Mouse (Mus musculus): ENCODE data around the gene Tsc2.

The Tsc2 gene

DNA sequence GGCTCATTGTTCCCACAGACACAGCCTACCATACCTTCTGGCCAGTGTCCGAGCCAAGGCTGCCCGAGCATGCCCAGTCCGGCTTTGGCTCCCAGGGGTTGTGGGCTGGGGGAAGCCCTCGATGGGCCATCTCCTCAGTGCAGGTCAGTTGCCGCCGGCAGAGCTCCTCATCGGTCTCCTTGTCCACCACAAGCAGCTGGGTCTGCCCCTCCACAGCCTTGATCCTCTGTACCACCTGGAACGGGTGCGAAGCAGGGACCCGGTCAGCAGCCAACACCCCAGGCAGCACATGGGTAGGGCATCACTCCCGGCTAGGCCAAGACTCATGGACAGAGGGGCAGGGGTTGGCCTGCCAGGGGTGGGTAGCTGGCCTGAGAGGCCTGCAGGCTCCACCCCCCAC is 15.1 kb upstream of the Tsc2 start:
- DNase-seq (ENCODE audit: extremely low spot score) = no peak

DNA sequence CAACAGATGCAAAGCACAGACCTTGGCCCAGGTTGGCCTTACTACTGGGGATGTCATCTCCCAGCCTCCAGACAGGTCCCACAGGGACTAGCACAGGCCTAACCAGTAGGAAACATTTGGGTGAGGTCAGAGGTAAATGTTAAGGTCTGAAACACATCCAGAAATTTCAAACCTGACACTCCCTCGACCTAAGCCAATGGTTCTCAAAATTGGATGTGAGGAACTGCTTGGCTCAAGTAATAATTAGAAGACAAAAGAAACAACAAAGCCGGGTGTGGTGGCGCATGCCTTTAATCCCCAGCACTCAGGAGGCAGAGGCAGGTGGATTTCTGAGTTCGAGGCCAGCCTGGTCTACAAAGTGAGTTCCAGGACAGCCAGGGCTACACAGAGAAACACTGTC is 14.0 kb upstream of the Tsc2 start:
- no peak for DNase-seq (ENCODE audit: extremely low spot score)

DNA sequence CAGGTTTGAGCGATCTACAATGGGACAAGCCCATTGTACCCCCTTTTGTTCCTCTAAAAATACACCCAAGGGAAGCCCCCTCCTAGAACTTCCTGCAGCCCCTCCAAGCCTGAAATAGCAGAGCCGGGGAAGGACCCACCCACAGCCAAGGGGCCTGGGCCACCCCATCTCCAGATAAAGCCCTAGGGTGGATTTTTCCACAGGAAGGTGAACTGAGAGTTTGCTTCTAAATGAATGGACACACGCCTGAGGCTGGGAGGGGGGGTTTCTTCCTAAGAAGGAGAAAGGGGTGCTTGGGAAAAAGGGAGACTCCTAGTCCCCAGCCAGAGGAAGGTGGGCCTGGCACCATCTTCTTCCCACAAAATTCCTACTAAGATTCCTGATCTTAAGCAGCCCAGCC is 13.5 kb upstream of the Tsc2 start:
- DNase-seq (ENCODE audit: extremely low spot score) = no peak

DNA sequence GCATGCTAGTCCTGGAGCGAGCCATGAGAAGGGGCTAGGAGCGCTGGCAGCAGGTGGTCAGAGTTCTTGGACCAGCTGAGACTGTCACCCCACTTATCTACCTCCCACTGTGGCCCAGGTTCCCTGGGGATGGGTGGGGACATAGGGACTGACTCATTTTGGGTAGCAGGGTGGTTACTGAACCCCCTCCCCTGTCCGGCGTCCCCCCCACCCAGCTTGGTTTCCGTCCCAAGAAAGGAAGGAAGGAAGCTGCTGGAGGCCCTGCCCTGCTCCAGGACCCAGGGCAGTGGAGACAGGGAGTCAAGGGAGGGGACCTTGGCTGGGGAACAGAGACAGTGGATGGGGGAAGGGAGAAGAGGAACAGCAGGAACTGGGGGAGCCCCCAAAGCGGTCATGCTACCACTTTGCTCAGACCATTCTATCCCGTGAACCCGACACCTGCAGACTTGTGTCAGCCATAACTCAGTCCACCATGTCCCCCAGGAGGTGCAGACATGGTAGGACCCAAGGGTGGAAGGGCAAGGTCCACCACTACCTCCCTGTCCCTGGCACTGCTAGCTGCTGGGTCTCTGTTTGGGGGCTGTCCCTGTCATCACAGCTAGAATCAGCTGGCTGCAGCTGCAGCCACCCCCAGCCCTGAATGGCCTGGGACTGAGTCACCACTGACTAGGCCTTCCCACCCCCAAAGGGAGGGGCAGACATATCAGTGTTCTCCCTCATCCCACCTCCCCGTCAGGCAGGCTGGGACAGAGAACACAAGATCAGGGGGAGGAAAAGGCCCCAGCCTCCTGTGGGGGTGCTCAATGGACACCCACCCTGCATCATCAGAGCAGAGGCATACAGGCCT is 12.7 kb upstream of the Tsc2 start:
- no peak for DNase-seq (ENCODE audit: extremely low spot score)

DNA sequence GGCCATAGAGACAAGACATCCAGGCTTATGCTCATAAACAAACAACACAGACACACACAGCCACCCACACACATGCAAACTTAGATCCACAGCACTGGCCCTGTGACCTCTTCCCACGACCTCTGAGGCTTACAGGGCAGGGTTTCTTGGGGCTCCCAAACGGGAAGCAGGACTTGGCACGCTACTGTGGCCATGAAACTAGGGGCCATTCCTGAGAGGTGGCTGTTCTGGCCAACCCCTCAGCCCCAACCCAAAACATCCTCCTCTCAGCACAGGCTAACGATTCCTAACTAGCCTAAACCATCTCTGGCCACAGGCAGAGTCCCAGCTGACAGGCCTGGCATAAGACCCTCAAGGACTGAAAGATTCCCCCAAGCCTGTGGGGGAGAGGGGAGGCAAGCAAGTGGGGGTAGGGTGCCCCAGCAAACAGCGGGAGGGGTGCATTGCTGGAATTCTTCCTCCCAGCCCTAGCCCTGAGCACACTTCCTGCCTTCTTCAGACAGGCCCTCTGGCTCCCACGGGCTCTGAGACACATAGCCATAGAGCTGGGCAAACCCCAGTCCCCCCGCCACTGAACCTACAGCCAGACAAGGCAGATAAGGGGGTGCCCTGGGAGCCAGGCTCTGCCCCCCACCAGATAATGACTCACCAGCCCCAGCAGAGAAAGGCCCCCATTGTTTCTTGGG is 11.7 kb upstream of the Tsc2 start:
- no peak for DNase-seq (ENCODE audit: extremely low spot score)

DNA sequence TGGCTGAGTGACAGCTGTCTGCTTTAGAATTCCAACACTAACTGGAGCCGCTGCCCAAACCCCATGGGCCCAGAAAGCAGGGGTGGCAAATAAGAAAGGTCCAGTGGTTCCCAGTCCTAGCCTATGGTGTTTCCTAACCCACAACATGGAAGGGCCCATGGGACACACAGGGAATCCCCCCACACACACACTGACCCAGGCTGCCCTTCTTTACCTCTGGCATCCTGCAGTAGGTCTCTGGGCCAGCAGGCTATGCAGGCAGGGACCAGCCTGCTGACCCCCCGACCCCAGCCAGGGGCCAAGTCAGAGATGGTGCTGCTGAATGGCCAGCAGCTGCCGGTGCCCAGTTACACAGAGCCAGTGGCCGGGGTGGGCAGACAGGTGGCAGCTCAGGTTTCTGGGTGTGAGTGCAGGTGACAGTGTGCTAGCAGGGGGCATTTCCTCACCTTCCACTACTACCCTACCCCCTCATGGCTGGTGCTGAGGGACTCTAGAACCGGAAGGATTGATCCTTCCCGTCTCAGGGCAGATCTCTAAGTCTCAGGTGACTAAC is 10.4 kb upstream of the Tsc2 start:
- no peak for DNase-seq (ENCODE audit: extremely low spot score)

DNA sequence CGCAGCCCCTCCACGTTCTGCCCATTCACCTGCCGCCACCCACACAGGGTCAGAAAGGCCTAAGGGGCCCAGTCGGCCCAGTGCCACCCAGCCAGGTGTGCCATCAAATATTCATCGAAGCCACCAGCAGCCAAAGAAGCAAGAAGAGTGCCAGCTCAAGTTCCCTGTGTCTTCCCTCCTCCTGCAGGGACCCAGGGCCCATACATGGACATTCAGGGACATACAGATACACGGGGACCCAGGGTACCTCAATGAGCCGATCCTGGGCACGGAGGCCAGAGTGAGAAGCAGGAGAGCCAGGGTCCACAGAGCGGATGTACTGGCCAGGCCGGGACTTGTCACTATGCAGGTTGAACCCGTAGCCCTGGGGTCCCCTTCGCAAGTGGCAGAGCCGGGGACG is 9.5 kb upstream of the Tsc2 start:
- no peak for DNase-seq (ENCODE audit: extremely low spot score)

DNA sequence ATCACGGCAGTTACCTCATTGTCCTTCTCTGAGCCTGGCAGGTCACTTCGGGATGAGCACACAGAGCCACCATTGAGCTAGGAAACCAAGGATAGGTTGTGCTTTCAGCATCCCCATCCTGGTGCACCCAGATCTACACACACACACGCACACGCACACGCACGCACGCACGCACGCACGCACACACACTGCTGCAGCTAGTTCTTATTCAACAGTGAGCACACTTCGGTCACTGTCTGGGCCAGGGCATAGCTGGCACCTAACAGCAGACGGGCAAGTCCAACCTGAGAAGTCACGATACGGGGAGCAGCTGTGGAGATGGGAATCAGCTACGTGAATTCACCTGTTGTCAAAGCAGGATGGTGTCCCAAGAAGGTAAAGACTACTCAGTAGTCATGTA is 8.2 kb upstream of the Tsc2 start:
- DNase-seq (ENCODE audit: extremely low spot score) = no peak

DNA sequence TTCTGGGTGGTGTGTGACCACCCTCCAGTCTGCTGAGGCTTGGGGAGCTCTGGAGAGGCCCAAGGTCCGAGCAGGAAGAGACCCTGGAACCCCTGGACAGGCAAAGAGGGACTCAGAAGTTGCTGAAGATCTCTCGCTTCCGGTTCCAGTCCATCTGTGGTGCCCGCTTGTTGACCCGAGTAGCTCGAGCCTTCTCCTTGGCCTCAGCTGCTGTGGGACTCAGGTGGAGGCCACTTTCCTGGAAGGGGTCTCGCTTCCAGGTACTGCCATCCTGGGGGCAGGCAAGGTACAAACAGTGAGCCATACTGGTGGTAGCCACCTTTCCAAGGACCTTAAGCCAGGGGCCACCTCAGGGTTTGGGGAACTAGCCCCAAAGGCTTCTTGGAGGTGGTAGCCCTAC is 7.7 kb upstream of the Tsc2 start:
- no peak for DNase-seq (ENCODE audit: extremely low spot score)

DNA sequence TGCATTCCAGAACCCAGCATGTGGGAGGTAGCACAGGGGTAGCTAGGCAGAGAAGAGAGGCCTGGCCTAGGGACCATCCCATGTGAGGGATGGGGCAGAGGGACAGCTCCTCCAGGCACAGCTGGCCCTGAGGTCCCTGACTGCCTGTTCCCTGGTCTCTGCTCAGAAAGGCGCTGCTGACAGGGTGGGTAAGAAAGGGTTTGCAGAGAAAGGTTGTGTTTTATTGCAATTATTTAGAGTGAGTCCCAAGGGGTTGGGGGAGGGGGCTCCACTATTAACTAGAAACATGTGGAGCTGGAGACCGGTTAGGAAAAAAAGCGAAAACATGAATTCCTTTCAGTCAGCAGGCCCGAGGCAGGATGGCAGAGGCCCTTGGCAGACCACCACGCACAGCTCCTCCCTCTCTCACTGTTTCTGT is 7.2 kb upstream of the Tsc2 start:
- no peak for DNase-seq (ENCODE audit: extremely low spot score)

DNA sequence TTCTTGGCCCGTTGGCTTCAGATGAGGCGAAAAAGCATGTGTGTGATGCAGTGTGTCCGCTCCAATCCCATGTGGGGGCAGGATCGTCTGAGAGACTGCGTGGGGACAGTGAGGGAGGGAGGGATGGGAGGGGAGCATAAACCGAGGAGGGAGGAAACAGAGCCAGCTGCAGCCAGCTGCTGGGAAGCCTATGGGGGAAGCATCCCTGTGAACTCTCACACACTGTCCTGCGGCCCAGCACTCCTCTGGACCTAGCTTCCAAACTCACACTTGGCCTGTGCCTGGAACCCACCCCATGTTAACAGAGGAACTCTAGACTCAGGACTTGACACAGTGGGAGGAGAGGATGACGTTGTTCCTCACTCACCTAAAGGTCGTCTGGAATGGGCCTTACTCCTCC is 6.4 kb upstream of the Tsc2 start:
- DNase-seq (ENCODE audit: extremely low spot score) = no peak

DNA sequence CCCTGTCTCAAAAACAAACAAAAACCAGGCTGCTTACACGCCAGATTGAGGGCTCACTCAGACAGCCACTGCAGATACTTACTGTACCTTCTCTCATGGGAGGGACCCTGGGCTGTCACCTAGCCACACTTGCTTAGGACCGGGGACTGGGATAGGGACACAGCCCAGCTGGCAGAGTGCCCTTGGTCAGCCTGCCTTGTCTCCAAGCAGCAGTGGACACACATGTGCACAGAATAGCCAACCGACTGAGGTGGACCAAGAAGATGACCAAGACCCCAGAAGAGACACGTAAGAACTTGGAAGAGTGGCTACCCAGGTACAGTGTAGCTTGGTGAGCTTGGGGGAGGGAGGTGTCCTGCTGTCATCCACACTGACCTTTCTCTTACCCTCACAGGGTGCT is 5.8 kb upstream of the Tsc2 start:
- DNase-seq (ENCODE audit: extremely low spot score) = no peak

DNA sequence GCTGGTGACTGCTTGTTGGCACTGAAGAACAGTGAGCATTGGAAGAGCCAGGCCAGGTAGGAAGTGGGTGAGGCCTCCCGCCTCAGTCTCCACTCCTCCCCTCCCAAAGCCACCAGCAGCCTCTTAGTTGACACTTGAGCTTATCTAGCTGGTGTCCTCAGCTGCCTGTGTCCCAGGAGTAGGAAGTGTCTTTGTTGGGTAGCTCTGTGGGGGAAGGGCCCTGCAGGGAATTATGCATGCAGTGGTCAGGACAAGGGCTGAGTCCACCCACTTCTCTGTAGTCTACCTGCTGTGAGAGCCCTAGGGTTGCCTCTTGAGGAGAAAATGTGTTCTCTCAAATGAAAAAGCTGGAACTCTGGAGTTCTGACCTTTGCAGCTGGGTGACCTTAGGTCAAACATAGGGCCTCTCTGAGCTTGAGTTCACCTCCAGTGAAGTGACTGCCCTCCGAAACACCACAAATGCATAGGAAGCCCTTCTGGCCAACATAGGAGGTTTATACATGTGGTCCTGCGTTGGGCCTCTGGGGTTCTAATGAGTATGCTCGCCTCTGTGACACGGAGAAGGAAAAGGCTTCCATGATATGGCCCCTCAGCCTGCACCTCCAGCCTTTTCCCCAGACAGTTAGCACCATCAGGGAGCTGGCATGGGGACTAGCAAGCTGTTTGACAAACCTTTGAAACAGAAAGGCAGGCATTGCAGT is 4.5 kb upstream of the Tsc2 start:
- DNase-seq (ENCODE audit: extremely low spot score) = no peak

DNA sequence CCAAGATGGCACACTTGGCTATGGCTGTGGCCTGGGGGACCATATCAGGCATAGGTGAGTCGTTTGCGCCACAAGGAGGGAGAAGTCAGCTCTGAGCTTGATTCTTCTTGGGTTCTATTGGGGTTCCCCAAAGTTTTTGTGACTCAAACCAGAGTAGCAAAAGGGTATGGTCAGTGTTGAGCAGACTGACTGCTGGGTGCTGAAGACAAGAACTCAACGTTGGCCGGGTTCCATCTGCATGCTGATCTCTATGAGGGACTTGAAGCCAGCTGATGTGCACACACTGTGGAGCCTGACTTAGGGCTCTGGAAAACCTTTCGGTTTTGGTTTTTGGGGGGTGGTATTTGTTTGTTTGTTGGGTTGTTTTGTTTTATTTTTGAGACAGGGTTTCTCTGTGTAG is 3.3 kb upstream of the Tsc2 start:
- no peak for DNase-seq (ENCODE audit: extremely low spot score)

DNA sequence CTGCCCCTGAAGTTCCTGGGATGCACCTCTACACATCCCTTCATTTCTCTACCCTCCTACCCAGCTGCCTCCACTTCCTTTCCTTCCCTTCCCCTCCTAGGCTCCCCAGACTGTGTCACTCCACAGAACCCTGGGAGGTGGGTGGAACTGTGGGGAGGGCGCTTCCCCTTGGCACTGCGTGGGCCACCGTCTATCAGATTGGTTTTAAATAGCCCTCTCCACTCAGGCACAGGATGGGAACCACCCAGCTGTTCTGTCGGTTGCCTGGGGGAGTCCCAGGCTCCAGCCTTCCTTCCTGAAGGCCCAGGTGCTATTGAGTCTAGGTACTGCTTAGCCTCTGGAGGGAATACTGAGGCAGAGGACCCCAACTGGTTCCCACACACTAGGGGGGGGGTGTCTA is 2.6 kb upstream of the Tsc2 start:
- DNase-seq (ENCODE audit: extremely low spot score) = no peak

DNA sequence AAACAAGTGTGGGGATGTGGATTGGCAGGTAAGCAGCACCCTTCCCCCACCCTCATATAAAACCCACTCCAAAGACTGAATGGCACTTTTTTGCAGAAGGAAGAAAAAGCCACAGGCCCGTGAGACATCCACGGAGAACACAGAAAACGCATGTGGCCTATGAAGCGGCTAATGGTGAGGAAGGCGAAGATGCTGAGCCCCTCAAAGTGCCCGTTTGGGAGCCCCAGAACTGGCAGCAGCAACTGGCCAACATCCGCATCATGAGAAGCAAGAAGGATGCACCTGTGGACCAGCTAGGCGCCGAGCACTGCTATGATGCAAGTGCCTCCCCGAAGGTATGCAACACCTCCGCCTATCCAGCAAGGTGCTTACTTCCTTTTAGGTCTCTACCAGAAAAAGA is 1.4 kb upstream of the Tsc2 start:
- no peak for DNase-seq (ENCODE audit: extremely low spot score)

DNA sequence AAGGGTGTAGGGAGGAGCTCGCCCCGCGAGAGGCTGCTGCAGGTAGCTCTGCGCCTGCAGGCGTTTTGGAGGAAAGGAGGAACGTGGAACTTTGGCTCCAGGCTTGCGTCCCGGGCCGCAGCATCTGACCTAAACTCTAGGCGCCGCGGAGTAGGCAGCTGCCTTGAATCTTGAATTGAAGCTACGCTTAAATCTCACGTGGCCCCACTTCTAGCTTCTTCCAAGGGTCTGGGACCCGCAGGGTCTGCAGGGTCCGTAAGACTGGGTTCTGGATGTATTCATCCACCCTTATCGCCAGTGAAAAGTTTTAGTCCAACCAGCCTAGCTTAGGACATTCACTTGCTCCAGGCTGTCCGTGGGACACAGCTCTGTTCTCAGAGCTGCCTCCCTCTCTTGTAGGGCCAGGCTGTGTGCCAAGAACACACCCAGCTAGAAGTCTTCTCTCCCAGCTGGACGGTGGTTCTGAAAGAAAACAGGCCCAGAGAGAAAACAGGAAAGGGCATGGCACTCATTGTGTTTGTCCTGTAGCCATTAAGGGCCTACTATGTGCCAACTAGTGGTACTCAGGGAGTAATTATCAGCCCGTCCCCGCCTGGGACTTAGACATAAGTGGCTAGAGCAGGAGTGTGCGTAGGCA is 501 bp upstream of the Tsc2 start:
- no peak for DNase-seq (ENCODE audit: extremely low spot score)

DNA sequence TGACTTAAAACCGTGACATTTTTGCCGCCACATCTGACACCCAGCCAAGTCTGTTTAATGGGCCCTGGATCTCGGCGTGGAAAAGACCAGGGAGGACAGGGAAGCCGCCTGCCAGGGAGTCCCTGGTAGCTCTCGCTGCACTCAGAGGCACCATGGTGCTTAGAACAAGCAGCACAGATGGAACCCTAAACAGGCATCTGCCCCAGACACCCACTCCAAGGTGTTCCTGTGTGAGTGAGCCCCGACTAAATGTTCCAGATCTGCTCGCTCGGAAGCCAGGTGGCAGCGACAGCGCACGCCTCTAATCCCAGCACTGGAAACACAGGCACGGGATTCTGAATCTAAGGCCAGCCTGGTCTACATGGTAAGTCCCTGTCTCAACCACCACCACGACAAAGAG is 2.4 kb downstream of the Tsc2 start:
- no peak for DNase-seq (ENCODE audit: extremely low spot score)

DNA sequence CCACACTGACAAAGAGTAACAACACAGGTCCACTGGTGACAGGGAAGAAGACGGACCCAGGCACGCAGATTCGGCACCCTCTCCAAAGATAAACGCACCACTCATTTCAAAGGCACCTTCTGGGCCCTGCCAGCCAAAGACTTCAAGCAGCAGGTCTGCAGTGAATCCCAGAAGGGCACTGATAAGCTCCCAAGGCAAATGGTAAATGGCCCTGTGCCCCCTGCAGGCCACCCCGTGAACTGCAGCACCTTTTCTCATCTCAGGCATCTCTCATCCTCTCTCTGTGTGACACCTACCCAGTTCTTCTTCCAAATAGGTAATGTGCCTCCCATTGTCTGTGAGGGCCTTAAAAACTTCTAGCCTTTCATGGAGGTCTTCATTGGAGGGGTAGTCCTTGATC is 3.8 kb downstream of the Tsc2 start:
- peak; percentile 70 for DNase-seq (ENCODE audit: extremely low spot score)

DNA sequence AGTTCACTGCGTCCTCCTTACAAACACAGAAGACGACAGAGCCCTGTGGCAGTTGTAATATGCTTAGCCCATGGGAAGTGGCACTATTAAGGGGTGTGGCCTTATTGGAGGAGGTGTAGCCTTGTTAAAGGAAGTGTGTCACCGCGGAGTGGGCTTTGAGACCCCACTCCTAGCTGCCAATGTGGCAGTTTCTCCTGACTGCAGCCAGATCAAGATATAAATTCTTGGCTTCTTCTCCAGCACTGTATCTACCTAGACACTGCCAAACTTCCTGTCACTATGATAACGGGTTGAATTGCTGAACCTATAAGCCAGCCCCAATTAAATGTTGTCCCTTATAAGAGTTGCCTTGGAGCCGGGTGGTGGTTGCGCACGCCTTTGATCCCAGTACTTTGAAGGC is 7.0 kb downstream of the Tsc2 start:
- no peak for DNase-seq (ENCODE audit: extremely low spot score)

DNA sequence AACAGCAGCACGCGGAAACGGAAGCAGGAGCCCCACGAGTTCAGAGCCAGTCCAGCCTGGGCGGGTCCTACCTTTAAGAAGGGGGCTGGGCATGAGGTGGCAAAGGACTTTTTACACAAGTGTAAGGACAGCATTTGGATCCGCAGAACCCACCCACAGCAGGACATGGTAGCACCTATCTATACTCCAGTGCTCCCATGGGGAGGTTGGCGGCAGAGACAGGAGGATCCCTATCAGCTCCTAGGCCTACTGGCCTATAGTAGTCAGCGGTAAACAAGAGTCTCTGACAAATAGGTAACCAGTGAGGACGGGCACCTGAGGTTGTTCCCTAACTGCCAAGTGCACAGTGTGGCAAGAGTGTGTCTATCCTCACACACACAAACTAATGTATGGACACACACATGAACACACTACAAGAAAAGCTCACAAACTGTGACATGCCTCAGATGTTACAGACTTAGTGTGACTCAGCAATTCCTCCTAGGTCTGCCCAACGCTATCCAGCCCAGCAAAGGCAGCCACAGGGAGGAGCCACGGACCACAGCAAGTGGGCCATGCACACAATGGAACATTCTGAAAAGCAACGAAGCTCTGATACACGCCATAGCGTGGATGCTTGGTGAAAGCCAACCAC is 14.8 kb downstream of the Tsc2 start:
- DNase-seq (ENCODE audit: extremely low spot score) = no peak

DNA sequence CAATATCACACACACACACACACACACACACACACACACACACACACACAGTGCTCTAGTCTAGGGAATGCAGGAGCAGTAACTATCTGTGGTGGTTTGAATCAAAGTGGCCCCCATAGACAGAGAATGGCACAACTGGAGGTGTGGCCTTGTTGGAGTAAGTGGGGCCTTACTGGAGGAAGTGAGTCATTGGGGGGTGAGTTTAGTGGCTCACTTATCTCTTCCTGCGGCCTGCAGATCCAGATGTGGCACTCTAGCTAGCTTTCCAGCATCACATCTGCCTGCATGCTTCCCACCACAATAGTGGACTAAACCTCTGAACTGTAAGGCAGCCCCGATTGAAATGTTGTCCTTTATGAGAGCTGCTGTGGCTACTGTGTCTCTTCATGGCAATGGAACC is 21.7 kb downstream of the Tsc2 start:
- no peak for DNase-seq (ENCODE audit: extremely low spot score)

Data from embryo, embryonic 9.5 days (tissue).